In the genomic region with DNA sequence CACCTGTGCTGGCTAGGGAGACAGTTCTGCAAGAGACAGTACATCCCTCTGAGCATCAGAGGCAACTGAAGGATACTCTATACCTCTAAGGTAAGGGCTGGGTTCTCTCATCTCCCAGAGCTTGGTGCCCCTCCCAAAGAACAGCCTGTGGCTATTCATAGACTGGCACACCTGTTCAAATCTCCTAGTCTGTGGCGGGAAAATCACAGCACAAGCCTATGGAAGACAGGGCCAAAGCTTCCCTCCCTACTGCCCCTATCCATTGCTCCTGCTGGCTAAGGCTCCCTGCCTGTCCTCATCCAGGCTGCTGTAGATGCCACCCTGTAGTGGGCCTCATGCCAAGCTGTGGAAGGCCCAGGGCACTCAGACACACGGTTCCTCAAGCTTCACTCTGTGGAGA, we compare ENCODE assay signal across 11 mouse cellular contexts. TPM values are rescaled to one million over a fixed set of nuclear protein-coding genes. Genes with fewer than 3 reads are reported as not detected.
A peak's percentile ranks its signal among the peaks of the same experiment; 100 is the strongest.
DNase-seq lines count a peak whose midpoint lies in the region; ATAC-seq and TF ChIP-seq lines count a peak whose summit lies in the region.
"Had no signal": no experiment of that assay in that cellular context is flagged by ENCODE, and none has a peak within 500 bp of the region (broad histone marks: within the 10 kb centered on the region; RNA-seq: fewer than 3 reads in every experiment).

No protein-coding gene starts in this region.

- H3K4me1 ChIP-seq in heart, adult 2 months (ENCODE audit: control insufficient read depth, insufficient read depth, low read length): peaks cover 69% of the 10 kb centered on the region
- H3K4me1 ChIP-seq in lung, postnatal 0 days (ENCODE audit: insufficient read depth, low read depth, low read length): peaks cover 74% of the 10 kb centered on the region
- H3K4me1 ChIP-seq in hindbrain, embryonic 13.5 days (replicated peaks): peaks cover 99% of the 10 kb centered on the region
- H3K4me1 ChIP-seq in neural tube, embryonic 14.5 days (ENCODE audit: control insufficient read depth, insufficient read depth, low read length): peaks cover 76% of the 10 kb centered on the region

- TF ChIP-seq POLR2A in heart, adult 2 months (IDR thresholded peaks at IDR 0.05; ENCODE audit: insufficient read depth, low read depth, low read length): no peak

- H3K27ac ChIP-seq in heart, adult 2 months: peak overlapping the region; percentile 97
- H3K27ac ChIP-seq in lung, postnatal 0 days (ENCODE audit: low read length): 0 out of 2 replicates have a peak overlapping the region, but pooled peaks have one; percentile 44
- H3K27ac ChIP-seq in hindbrain, embryonic 13.5 days: peak overlapping the region; percentile 56
- H3K27ac ChIP-seq in neural tube, embryonic 14.5 days (ENCODE audit: low read depth, low read length): peak overlapping the region; percentile 10; the same call in 1 of the 2 replicates

- WGBS in heart, adult 2 months: 58% methylated on average over 2 of the region's 2 CpGs
- 48% methylated on average over 2 of the region's 2 CpGs for WGBS in lung, postnatal 0 days
- 73% methylated on average over 2 of the region's 2 CpGs for WGBS in hindbrain, embryonic 13.5 days
- 65% methylated on average over 2 of the region's 2 CpGs for WGBS in neural tube, embryonic 14.5 days

- intact Hi-C loops in heart, adult 2 months (cut with DNase I): no loop called here
- intact Hi-C loops in heart, postnatal 10 days (cut with DNase I): no loop called here

- H3K4me3 ChIP-seq in heart, adult 2 months: no peak overlapping the region
- H3K4me3 ChIP-seq in lung, postnatal 0 days (ENCODE audit: low read depth, low read length): no peak overlapping the region
- no peak overlapping the region for H3K4me3 ChIP-seq in hindbrain, embryonic 13.5 days
- H3K4me3 ChIP-seq in neural tube, embryonic 14.5 days (ENCODE audit: low read depth, low read length): no peak overlapping the region

- H3K79me2 ChIP-seq in heart, adult 2 months (replicated peaks; ENCODE audit: control insufficient read depth, insufficient read depth, low read length): peaks cover 1% of the 10 kb centered on the region

- no peaks in the 10 kb centered on the region for H3K9me3 ChIP-seq in lung, postnatal 0 days (ENCODE audit: low read length)
- H3K9me3 ChIP-seq in hindbrain, embryonic 13.5 days: no peaks in the 10 kb centered on the region
- H3K9me3 ChIP-seq in neural tube, embryonic 14.5 days (ENCODE audit: control insufficient read depth, low read length): no peaks in the 10 kb centered on the region

- peaks cover 15% of the 10 kb centered on the region for H3K36me3 ChIP-seq in heart, adult 2 months (ENCODE audit: control insufficient read depth, insufficient read depth, low read length)
- H3K36me3 ChIP-seq in lung, postnatal 0 days (ENCODE audit: insufficient read depth, low read length): no peaks in the 10 kb centered on the region
- H3K36me3 ChIP-seq in hindbrain, embryonic 13.5 days: no peaks in the 10 kb centered on the region
- no peaks in the 10 kb centered on the region for H3K36me3 ChIP-seq in neural tube, embryonic 14.5 days (ENCODE audit: control insufficient read depth, insufficient read depth, low read length)

- no peak for ATAC-seq in lung, postnatal 0 days
- no peak for ATAC-seq in hindbrain, embryonic 13.5 days (ENCODE audit: low FRiP score)
- ATAC-seq in neural tube, embryonic 14.5 days (ENCODE audit: low read depth): no peak

- no peak overlapping the region for H3K4me2 ChIP-seq in lung, postnatal 0 days (replicated peaks; ENCODE audit: low read depth, low read length)
- peak overlapping the region; percentile 37; the same call in 1 of the 2 replicates for H3K4me2 ChIP-seq in hindbrain, embryonic 13.5 days
- H3K4me2 ChIP-seq in neural tube, embryonic 14.5 days (ENCODE audit: low read depth, low read length): no peak overlapping the region

- no peak overlapping the region for H3K9ac ChIP-seq in heart, adult 2 months (ENCODE audit: low read depth, low read length)
- no peak overlapping the region for H3K9ac ChIP-seq in lung, postnatal 0 days (replicated peaks; ENCODE audit: low read depth)
- H3K9ac ChIP-seq in hindbrain, embryonic 13.5 days: no peak overlapping the region
- no peak overlapping the region for H3K9ac ChIP-seq in neural tube, embryonic 14.5 days (replicated peaks; ENCODE audit: low read depth, low read length)

- no peak for TF ChIP-seq CTCF in heart, adult 2 months (IDR thresholded peaks at IDR 0.05)
- TF ChIP-seq CTCF in lung, postnatal 0 days (IDR thresholded peaks at IDR 0.05): no peak

- DNase-seq in heart, adult 2 months: no peak
- no peak for DNase-seq in heart, postnatal 10 days
- no peak for DNase-seq in lung, postnatal 0 days (ENCODE audit: low spot score)
- DNase-seq in lung, postnatal 10 days: no peak
- DNase-seq in frontal cortex, postnatal 36 days (ENCODE audit: low spot score in 2 of 2): no peak
- no peak for DNase-seq in frontal cortex, adult 2 months (ENCODE audit: extremely low spot score in 1 of 2, low spot score in 1 of 2)
- DNase-seq: adrenal gland, adult 2 months; layer of hippocampus, adult 9-11 months; liver had no signal

- no peaks in the 10 kb centered on the region for H3K27me3 ChIP-seq in heart, adult 2 months (ENCODE audit: control insufficient read depth, insufficient read depth, low read length)
- H3K27me3 ChIP-seq in lung, postnatal 0 days (replicated peaks; ENCODE audit: insufficient read depth, low read length): no peaks in the 10 kb centered on the region
- H3K27me3 ChIP-seq in hindbrain, embryonic 13.5 days: no peaks in the 10 kb centered on the region
- H3K27me3 ChIP-seq in neural tube, embryonic 14.5 days (ENCODE audit: control insufficient read depth, insufficient read depth, low read length): no peaks in the 10 kb centered on the region

- TF ChIP-seq EP300 in heart, adult 2 months (IDR thresholded peaks at IDR 0.05; ENCODE audit: insufficient read depth, low read depth, low read length): no peak
- no peak for TF ChIP-seq EP300 in lung, postnatal 0 days (IDR thresholded peaks at IDR 0.05)

RNA-seq across cellular contexts. Expression of a gene that starts 20.8 kb away (rescaled TPM):
- total RNA-seq in heart, adult 2 months (2021): 10 to 100 TPM; 31.6 to 32.4 TPM
- 22.0 and 23.2 TPM in 2 replicates for polyA plus RNA-seq in heart, adult 2 months (2012; rRNA removed)
- total RNA-seq in heart, postnatal 10 days (2021): 10 to 100 TPM; 54.0 to 54.3 TPM
- 11.8 and 14.7 TPM in 2 replicates for polyA plus RNA-seq in lung, postnatal 0 days (2015; fragmentation: Nextera tagmentation; extraction: Ambion mirVana)
- polyA plus RNA-seq in hindbrain, embryonic 13.5 days (2015; fragmentation: Nextera tagmentation; extraction: Ambion mirVana): 17.5 and 19.2 TPM in 2 replicates
- polyA plus RNA-seq in neural tube, embryonic 14.5 days (2014; fragmentation: Nextera tagmentation; extraction: Ambion mirVana): 20.8 and 26.6 TPM in 2 replicates
- polyA plus RNA-seq in frontal cortex, adult 2 months (2012; rRNA removed): 13.0 and 13.2 TPM in 2 replicates

RNA-seq across cellular contexts. Expression of a gene that starts 50.7 kb away (rescaled TPM):
- 10 to 100 TPM; 36.3 to 40.4 TPM for total RNA-seq in heart, adult 2 months (2021)
- polyA plus RNA-seq in heart, adult 2 months (2012; rRNA removed): 37.5 and 50.1 TPM in 2 replicates
- total RNA-seq in heart, postnatal 10 days (2021): 10 to 100 TPM; 38.2 to 45.5 TPM
- 10.2 and 13.1 TPM in 2 replicates for polyA plus RNA-seq in lung, postnatal 0 days (2015; fragmentation: Nextera tagmentation; extraction: Ambion mirVana)
- polyA plus RNA-seq in hindbrain, embryonic 13.5 days (2015; fragmentation: Nextera tagmentation; extraction: Ambion mirVana): 18.3 and 18.5 TPM in 2 replicates
- 27.2 and 35.2 TPM in 2 replicates for polyA plus RNA-seq in neural tube, embryonic 14.5 days (2014; fragmentation: Nextera tagmentation; extraction: Ambion mirVana)
- 30.8 and 36.1 TPM in 2 replicates for polyA plus RNA-seq in frontal cortex, adult 2 months (2012; rRNA removed)

Comparison
In these comparisons a context has a peak if more than half of its experiments do, and no peak if none do; other contexts are left out.
1. H3K27ac ChIP-seq: peak in every context shown above with its lines; median percentile 97 in heart, adult 2 months; 56 in hindbrain, embryonic 13.5 days; 44 in lung, postnatal 0 days; 10 in neural tube, embryonic 14.5 days.